Mouse (Mus musculus): ENCODE data around the gene Mlxipl. TPM values are rescaled to one million over a fixed set of nuclear protein-coding genes. Genes with fewer than 3 reads are reported as not detected.
A peak's percentile ranks its signal among the peaks of the same experiment; 100 is the strongest.

The Mlxipl gene
- polyA plus RNA-seq, 1 experiment, result 0.12 TPM

- no peaks in the 10 kb centered on the region for H3K27me3 ChIP-seq (replicated peaks)
- H3K36me3 ChIP-seq (replicated peaks; ENCODE audit: low read length), result peaks cover 90% of the 10 kb centered on the region
- no peaks in the 10 kb centered on the region for H3K9me3 ChIP-seq
- TF ChIP-seq FLI1 (IDR thresholded peaks at IDR 0.05; ENCODE audit: low read length), result no peak
- peak overlapping the region; percentile 21 for H3K4me3 ChIP-seq (replicated peaks)
- peaks cover 62% of the 10 kb centered on the region for H3K4me1 ChIP-seq
These were observed 89.3 kb downstream of the Mlxipl start for GRCm38 (mm10) chr5:135178996-135179395.

DNA sequence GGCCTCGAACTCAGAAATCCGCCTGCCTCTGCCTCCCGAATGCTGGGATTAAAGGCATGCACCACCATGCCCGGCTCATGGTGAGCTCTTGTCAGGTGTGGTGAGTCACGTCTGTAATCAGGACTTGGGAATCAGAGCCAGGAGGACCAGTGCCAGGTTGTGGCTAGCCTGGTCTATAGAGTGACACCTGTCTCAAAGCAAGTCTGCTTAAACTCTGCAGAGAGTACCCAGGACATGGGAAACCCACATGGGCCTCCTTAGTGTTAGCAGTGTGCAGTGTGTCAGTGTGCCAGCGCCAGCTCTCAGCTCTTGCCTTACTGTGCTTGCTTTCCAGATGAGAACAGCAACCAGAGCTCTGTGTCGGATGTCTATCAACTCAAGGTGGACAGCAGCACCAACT, 89.9 kb downstream of the Mlxipl start:
- H3K9me3 ChIP-seq, result no peaks in the 10 kb centered on the region
- H3K4me3 ChIP-seq (replicated peaks), result no peak overlapping the region
- TF ChIP-seq FLI1 (IDR thresholded peaks at IDR 0.05; ENCODE audit: low read length) (no peak), GATA1 (IDR thresholded peaks at IDR 0.05; ENCODE audit: borderline replicate concordance, low read length) (no peak)
- peaks cover 59% of the 10 kb centered on the region for H3K4me1 ChIP-seq
- peaks cover 84% of the 10 kb centered on the region for H3K36me3 ChIP-seq (replicated peaks; ENCODE audit: low read length)
- no peaks in the 10 kb centered on the region for H3K27me3 ChIP-seq (replicated peaks)

- peaks cover 66% of the 10 kb centered on the region for H3K4me1 ChIP-seq
- no peak overlapping the region for H3K4me3 ChIP-seq (replicated peaks)
- H3K9me3 ChIP-seq, result no peaks in the 10 kb centered on the region
- TF ChIP-seq GATA1 (IDR thresholded peaks at IDR 0.05; ENCODE audit: borderline replicate concordance, low read length) (no peak), FLI1 (IDR thresholded peaks at IDR 0.05; ENCODE audit: low read length) (no peak)
- H3K27me3 ChIP-seq (replicated peaks), result no peaks in the 10 kb centered on the region
- peaks cover 73% of the 10 kb centered on the region for H3K36me3 ChIP-seq (replicated peaks; ENCODE audit: low read length)
These were observed 91.1 kb downstream of the Mlxipl start for GRCm38 (mm10) chr5:135180796-135181195.

DNA sequence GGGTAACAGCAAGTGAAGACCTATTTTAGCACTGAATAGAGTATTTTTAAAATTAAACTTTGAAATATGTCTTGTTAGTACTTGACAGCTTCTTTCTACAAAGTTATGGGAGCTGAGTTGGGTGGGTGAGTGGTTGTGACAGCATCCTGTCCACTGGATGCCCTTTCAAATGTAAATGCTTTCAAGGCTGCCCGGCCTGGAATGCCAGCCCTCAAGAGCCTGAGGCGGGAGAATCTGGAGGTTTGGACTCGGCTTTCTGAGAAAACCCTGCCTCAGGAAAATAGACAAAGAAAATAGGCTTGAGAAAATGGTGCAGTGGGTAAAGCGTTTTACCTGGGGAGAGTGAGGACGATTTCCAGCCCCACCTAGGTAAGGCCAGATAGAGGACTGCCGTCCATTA, 92.1 kb downstream of the Mlxipl start:
- peaks cover 67% of the 10 kb centered on the region for H3K4me1 ChIP-seq
- peaks cover 63% of the 10 kb centered on the region for H3K36me3 ChIP-seq (replicated peaks; ENCODE audit: low read length)
- no peaks in the 10 kb centered on the region for H3K9me3 ChIP-seq
- TF ChIP-seq GATA1 (IDR thresholded peaks at IDR 0.05; ENCODE audit: borderline replicate concordance, low read length), result no peak
- H3K4me3 ChIP-seq (replicated peaks), result no peak overlapping the region
- H3K27me3 ChIP-seq (replicated peaks), result no peaks in the 10 kb centered on the region

- Histone ChIP-seq H3K4me1 (peaks cover 54% of the 10 kb centered on the region), H3K9me3 (no peaks in the 10 kb centered on the region), H3K36me3 (replicated peaks; ENCODE audit: low read length) (peaks cover 48% of the 10 kb centered on the region), H3K4me3 (replicated peaks) (no peak overlapping the region), H3K27me3 (replicated peaks) (no peaks in the 10 kb centered on the region)
- TF ChIP-seq GATA1 (IDR thresholded peaks at IDR 0.05; ENCODE audit: borderline replicate concordance, low read length) (no peak), FLI1 (IDR thresholded peaks at IDR 0.05; ENCODE audit: low read length) (no peak)
These were observed 93.6 kb downstream of the Mlxipl start for GRCm38 (mm10) chr5:135183131-135183861.

DNA sequence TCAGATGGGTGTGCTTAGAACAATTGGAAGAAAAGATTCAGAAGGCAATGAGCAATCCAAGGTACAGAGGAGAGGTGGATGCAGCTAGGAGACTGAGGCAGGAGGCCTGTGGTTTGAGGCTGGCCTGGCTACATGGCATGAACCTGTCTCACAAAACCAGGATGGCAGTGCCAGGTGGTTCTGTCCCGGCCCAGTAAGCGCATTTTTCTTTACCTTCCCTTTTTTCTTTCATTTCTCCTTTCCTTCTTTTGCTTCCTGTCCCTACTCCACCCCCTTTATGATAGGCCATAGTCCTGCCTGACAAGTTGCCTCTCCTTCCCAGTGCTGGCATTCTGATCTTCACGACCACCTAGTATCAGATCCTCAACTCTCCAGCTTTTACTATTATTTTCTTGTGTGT, 95.3 kb downstream of the Mlxipl start:
- TF ChIP-seq FLI1 (IDR thresholded peaks at IDR 0.05; ENCODE audit: low read length), result no peak
- no peak for TF ChIP-seq GATA1 (IDR thresholded peaks at IDR 0.05; ENCODE audit: borderline replicate concordance, low read length)
- Histone ChIP-seq H3K4me3 (replicated peaks) (peak overlapping the region; percentile 66), H3K36me3 (replicated peaks; ENCODE audit: low read length) (peaks cover 38% of the 10 kb centered on the region), H3K4me1 (peaks cover 52% of the 10 kb centered on the region), H3K27me3 (replicated peaks) (no peaks in the 10 kb centered on the region), H3K9me3 (no peaks in the 10 kb centered on the region)

- H3K36me3 ChIP-seq (replicated peaks; ENCODE audit: low read length), result peaks cover 36% of the 10 kb centered on the region
- H3K4me1 ChIP-seq, result peaks cover 58% of the 10 kb centered on the region
- H3K27me3 ChIP-seq (replicated peaks), result no peaks in the 10 kb centered on the region
- TF ChIP-seq GATA1 (IDR thresholded peaks at IDR 0.05; ENCODE audit: borderline replicate concordance, low read length), result no peak
- TF ChIP-seq FLI1 (IDR thresholded peaks at IDR 0.05; ENCODE audit: low read length), result no peak
- no peaks in the 10 kb centered on the region for H3K9me3 ChIP-seq
- no peak overlapping the region for H3K4me3 ChIP-seq (replicated peaks)
These were observed 95.9 kb downstream of the Mlxipl start for GRCm38 (mm10) chr5:135185596-135185995.

DNA sequence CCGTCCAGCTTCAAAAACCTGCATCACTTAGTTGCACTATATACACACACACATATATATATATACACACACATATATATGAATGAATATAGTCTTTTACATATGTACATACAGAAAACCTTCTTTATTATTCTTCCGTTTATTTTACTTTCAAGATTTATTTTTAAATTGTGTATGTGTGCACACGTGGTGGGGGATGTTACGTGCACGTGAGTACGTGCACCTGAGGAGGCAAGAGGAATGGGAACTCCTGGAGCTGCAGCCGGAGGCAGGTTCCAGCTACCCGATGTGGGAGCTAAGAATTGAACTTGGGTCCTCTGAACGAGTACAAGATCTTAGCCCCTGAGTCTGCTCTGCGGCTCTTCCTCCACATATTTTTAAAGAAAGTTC, 96.5 kb downstream of the Mlxipl start:
- Histone ChIP-seq H3K4me1 (peaks cover 62% of the 10 kb centered on the region), H3K9me3 (no peaks in the 10 kb centered on the region), H3K27me3 (replicated peaks) (no peaks in the 10 kb centered on the region), H3K4me3 (replicated peaks) (peak overlapping the region; percentile 97), H3K36me3 (replicated peaks; ENCODE audit: low read length) (peaks cover 30% of the 10 kb centered on the region)
- TF ChIP-seq GATA1 (IDR thresholded peaks at IDR 0.05; ENCODE audit: borderline replicate concordance, low read length), result no peak
- TF ChIP-seq FLI1 (IDR thresholded peaks at IDR 0.05; ENCODE audit: low read length), result no peak

- TF ChIP-seq GATA1 (IDR thresholded peaks at IDR 0.05; ENCODE audit: borderline replicate concordance, low read length) (no peak), FLI1 (IDR thresholded peaks at IDR 0.05; ENCODE audit: low read length) (no peak)
- peaks cover 24% of the 10 kb centered on the region for H3K36me3 ChIP-seq (replicated peaks; ENCODE audit: low read length)
- H3K4me1 ChIP-seq, result peaks cover 66% of the 10 kb centered on the region
- no peaks in the 10 kb centered on the region for H3K27me3 ChIP-seq (replicated peaks)
- peak within 1 kb of the TSS; percentile 97 for H3K4me3 ChIP-seq (replicated peaks)
- H3K9me3 ChIP-seq, result no peaks in the 10 kb centered on the region
These were observed 97.1 kb downstream of the Mlxipl start, which contains the start of gene Baz1b for GRCm38 (mm10) chr5:135186621-135187348. Gene Baz1b, plus strand, starts transcription at chr5:135187264.

Measured in megakaryocyte, embryonic 14.5 days (primary cell).